Mouse (Mus musculus) thymus, postnatal 14 days (tissue): ENCODE data around the gene Mfap5.
"Not testable (repeated sequence)": the region's sequence is repeated elsewhere in the genome, so short reads cannot be mapped to it uniquely, and the experiment has no call there.

ENCODE experiments used
- DNase-seq: peaks from one replicate; pipeline ENCODE4 v3.0.0; 2021

Gene Mfap5

DNA sequence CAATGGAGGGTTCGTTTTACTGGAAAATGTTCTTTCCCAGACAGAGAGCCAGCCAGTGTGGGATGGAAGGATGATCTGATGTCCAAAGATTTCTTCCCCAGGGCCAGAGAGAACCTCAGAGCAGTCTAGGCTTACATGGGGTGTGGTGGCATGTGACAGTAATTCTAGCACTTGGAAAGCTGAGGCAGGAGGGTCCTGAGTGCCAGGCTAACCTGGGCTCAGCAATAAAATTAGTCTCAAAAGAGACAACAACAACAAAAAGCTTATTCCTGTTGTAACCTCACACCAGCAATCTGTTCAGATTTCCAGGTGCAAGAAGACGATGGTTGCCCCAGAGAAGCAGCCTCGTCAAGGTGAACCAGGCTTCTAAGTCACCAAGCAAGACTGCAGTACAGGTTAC lies at the start of gene Mfap5:
Gene Mfap5, plus strand, starts transcription at position 301 of the 400 bp plus-strand sequence.
- no peak for DNase-seq

DNA sequence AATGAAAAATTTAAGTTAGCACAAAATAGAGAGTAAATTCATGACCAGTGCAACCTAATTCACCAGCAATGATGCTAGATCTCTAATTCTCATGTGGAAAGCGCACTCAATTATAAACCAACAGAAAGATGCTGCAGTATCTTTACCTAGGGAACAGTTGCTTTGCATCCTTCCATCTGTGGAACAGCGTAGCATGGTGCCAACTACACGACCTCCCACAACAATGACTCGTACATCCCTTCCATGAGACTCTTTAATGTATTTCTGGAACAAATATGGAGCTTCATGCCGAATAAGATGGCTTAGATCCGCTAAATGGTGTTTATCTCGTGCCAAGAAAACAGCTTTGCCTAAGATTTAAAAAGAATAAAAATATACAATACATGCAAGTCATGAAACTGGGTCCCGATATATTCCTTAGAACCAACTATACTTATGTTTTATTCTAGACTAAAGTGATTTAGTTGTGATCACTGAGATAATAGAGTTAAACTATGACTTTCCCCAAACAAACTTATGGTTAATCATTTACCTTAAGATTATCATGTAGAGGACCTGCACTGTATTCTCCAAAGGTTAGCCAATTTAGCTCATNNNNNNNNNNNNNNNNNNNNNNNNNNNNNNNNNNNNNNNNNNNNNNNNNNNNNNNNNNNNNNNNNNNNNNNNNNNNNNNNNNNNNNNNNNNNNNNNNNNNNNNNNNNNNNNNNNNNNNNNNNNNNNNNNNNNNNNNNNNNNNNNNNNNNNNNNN lies 46.5 kb upstream of the Mfap5 start:
- DNase-seq: no peak

DNA sequence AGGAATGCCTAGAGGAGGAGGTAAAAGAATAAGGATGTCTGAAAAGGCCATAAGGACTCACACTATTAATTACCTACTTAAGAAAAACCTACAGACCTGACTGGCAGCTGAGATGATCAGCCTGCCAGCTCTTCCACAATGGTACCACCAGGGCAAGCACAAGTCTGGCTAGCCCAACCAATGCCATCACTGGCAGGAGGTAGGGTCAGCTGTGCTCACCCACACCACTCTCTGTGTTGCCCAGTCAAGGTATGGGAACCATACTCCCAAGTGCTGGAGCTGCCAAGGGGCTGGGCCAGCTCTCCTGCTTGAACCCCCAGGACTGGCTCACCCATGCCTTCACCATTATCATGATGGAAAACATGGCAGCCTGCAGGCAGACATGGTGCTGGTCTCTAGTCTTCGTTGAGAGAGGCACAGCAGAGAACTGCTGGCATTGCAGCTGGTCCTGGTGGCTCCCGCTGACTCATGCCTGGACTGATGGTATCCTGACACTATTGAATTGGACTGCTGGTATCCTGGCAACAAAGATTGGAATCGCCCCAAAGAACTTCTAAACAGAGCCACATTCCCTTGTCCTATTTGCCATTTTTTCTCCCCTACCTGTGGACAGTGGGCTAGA lies 39.4 kb upstream of the Mfap5 start:
- no peak for DNase-seq

DNA sequence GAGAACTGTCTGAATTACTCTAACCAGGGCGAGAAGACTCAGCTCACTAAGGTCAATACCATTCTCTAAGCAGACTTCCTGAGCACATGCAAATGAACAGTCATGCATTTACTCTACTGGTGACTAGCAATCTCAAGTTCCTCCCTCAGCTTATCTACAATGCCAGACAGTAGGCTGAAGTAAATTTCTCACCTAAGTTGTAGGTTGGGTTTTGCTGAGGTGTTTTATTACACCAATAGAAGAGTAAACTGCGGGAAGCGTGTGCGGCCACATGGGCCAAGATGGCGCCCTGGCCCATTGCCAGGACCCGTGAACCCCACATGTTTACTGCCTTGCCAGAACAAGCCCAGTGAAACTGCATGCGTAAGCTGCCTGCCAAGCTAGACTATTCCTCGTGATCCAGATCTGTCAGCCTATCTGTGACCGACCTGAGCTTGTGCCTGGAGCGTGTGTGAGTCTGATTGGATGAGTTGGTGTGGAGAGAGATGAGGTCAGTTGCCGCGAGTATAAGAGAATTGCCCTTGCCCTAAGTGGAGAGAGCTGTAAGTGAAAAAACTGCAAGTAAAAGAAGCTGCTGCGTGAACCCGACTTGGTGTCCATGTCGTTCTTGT lies 36.5 kb upstream of the Mfap5 start:
- DNase-seq: no peak

DNA sequence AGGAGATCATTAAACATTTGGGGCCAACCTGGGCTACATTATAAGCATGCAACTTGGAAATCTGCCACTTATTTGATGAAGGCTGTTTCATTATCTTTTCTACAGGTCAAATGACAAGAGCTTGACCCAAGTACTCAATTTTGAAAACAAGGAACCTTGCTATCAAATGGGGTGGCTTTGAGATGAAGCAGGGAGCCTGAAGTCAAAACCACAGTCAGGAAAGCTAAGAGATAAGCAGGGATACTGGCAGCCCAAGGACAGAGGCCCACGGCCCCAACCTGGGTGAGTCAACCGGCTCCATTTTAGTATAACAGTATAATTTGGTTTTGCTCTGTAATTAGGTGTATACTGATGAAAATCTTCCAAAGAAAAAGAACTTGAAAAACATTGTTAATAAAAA lies 35.4 kb upstream of the Mfap5 start:
- DNase-seq: no peak

DNA sequence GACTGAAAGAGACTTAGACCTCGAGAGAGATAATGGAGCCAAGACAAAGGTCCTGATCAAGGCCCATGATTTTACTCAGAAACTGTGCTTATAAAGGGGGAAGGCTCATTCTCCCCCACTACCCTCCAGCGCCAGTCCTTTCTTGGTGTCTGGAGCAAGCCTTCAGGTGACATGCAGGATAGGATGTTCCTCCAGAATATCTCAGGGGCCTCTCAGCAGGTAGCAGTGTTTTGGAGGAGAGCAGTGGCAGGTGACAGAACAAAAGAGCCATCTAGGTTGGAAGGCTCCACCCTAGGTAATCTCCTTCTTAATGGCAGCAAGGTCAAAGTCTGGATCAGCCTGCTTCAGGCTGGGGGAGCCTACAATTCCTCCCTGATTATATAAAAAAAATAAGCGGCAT lies 34.2 kb upstream of the Mfap5 start:
- DNase-seq: not testable (repeated sequence)

DNA sequence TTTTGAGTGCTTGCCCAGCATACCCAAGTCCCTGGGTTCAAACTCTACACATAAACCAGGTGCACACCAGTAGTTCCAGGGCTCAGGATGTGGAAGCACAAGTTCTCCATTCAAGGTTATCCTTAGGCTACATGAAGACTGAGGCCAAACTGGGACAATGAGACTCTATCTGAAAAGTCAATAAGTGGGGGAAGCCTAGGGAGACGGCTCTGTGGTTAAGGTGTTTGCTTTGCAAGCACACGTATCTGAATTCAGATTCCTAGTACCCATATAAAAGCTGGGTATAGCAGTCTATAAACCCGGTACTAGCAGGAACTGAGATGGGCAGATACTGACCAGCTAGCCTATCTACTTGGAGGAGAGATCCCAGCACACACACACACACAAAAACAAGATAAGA lies 27.6 kb upstream of the Mfap5 start:
- no peak for DNase-seq

DNA sequence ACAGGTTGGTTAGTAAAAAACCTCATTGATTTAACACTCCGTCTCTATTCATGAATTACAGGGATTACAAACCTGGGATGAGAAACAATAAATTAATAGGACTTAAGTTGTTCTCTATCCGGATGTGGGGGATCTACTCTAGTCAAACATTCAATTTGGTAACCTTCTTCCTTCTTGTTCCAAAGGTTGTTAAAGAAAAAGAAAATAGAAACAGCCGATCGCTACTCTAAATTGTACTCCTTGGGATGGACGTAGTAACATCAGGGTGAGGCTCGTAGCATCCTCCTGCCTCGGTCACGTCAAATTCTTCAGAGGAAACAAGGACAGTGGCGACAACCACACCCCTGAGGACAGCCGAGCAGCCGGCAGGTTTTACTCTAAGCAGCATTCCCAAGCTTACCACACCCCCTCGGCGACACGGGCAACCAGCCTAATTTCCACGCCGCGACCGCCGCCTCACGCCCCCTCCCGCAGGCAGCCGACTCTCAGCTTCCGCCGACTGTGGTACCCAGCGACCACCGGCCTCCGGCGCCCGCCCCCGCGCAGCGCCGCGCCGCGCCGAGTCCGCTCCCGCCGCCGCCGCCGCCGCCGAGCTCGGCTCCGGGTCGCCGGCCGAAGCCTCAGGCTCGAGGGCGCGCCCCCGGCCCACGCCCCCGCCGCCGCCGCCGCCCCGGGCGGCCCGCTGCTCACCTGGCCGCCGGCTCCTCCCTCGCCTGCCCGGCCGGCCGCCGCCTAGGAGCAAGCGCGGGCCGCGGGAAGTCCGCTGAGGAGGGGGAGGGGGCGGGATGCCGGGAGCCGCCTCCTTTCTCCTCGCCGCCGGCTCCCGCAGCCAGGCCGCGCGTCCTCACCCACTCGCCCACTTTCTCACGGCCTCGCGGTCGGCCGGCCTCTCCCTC lies 20.0 kb upstream of the Mfap5 start:
- DNase-seq: peak; percentile 28

DNA sequence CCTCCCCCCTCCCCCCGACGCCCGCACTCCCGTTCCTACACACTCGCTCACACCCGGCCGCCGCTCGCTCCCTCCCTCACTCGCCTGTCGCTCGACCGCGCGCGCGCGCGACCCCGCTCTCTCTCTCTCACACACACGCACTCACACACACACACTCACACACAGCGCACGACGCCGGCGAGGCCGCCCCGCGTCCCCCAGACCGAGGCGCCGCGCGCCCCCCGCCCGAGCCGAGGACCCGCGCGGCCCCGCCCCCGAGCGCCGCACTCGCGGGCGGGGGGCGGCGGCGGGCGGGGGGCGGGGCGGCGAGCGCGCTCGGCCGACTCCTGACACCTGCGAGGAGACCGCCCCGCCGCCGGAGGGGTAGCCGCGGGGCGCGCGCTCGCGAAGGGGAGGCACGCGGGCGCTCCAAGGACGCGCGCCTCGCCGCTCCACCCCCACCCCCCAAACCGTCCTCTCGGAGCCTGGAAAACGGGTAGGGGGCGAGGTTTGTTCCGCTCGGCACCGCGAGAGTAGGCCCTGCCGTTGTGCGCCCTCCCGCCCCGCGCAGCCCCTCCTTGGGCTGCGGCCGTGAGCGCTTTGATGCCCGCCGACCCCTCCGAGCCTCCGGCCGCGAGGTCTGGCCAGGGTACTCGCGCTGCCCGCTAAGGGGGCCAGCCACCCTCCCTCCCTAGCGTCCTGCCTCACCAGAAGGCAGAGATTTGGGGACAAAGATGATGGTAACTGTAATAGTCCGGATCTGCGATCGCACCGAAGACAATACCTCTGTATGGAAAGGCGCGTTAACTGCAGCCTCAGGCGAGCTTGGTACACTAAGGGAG lies 19.1 kb upstream of the Mfap5 start:
- DNase-seq: peak; percentile 33

DNA sequence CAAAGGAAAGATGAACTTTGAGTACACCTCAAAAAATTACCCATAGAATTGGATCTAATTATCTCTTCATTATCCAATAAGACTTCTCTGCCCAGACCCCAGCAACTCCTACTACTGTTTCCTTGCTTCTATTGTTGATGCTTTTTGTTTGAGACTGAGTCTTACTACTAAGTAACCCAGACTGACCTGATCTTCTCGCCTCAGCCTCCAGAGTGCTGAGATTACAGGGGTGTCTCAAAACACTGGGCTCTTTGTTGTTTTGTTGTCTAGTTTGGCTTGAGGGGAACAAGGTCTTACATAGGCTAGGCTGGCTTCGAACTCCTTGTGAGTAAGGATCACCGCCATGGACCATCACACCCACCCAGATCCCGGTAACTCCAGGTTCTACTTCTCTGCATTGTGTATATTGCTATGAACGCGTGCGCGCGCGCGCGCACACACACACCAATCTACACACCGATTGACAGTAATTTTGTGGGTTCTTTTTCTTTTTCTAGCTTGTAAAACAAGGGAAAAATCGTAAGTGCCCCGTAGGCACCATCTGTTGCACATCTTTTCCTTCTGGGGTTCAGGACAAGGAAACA lies 14.6 kb upstream of the Mfap5 start:
- DNase-seq: no peak

DNA sequence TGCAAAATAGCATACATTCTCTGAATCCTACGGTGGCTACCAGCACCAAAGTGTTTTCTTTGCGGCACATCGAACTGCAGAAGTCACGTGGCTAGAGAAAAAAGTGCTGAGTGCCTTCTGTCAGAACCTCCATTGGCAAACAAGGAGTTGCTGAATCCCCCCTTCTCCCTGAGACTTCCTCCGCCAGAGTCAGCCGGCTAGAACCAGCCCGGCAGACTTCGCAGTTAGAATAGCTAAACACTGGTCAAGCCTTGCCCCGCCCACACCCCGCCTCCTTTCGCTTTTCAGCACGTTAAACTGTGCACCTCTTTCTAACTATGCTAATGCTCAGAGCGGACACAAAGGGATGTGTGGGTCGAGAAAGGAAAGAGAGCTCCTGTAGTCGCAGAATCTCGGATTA lies 14.1 kb upstream of the Mfap5 start:
- peak; percentile 14 for DNase-seq

DNA sequence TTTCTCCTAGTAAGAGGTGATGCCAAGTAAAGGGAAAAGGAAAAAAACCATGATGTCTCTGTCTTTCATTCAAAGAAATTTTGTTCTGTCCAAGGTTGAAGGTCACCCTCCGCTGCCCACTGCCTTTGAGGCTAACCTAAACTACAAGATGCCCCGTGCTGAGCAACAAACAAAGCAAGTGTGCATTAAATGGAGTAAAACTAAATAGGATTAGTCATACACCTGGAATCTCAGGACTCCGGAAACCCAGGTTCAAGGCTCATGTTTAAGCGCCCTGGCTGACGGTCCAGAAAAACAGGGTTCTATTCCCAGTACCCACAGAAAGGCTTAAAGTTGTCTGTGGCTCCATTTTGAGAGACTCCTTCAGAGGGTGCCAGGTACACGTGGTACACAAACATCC lies 13.2 kb upstream of the Mfap5 start:
- DNase-seq: no peak

DNA sequence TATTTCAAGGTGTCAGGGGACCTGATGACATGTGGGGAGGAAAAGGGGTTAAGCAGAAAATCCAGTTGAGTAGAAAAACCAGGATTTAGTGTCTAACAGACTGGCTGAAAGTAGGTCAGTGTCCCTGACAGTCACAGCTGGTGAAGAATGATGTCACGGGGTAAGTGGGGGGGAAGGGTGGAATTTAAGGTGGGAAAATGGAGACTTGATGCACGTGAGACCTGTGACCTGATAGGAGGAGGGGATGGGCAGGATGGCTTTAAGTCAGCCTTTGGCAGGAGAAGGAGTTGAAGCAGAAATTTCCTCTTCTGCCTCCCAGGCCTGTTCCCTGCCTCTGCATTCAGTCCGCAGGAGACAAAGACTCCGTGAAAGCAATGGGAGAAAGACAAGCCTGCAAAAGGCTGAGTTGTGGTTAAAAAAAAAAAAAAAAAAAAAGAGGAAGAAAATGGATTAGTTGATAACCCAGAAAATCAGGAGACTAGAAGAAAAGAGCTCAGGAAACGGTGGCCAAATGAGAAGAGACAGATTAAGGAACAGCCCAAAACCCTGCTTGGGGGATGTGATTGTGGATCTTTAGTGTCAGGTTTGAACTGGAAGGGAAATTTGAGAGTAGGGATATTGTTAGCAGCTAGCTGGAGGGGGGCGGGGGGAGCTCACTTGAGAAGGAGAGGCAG lies 11.7 kb upstream of the Mfap5 start:
- no peak for DNase-seq

DNA sequence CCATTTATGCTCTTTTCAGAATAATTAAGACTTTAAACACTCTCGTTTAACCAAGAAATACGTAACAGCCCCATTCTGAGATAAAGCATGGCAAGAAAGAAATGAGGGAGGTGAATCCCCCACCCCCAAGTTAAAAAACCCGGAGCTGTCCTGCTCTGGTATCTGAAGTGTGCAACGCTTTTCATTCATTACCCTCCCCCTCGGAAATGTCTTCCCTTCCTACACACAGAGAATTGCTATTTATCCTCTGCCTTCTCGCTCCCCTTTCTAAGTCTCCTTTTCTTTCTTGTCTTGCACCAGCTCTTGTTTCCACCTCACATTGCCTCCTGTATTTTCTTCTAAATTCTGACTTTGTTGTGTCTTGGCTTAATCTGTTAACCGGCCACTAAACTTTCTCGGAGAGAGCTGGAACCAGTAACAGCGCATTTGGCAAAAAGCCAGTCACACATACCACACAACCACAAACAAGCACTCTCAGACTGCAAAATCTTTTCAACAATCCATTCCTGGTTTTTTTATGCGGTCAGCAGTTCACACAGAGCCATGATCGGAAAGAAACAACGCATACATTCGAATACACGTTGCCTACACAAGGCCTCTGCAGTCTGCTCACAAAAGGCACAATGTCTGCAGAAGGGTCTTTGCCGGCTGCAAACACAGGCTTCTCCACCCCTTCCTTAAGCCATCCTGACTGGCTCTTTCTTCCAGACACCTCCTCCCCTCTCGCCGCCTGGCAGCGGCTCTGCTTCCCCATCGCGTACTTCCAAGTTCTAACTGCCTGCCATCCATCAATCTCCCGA lies 10.4 kb upstream of the Mfap5 start:
- no peak for DNase-seq

DNA sequence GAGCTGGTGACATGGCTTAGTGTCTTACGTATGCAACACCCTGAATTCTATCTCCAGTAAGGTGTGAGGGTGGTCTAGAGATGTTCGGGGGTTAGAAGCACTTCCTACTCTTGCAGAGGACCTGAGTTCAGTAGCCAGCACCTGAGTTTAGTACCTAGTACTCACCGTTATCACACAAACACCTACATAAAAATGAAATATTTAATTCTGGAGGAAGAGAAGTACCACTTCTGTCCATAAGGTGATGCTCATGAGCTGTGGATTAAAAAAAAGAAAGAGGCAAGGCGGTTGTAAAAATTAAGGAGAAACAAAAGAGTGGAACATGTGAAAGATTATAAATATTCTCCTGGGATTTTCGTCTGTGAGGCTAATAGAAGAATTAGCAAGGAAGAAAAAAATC lies 9.1 kb upstream of the Mfap5 start:
- DNase-seq: no peak

DNA sequence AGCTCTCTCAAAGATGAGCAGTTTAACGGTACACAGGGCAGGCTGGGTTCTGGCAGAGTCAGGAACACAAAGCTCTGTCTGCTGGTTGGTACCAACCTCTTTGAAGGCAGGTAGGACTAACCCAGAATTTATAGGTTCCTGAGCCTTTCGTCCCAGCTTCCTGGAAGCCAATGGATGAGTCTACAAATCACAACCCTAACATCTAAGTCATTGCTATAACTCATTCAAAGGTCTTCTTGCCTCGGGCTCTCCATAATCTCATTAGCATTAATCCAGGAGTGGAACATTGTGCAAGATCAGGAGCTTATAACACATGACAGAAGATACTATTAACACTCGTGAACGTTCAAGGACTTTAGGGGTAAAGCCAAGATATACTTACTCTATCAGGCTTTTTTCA lies 7.0 kb upstream of the Mfap5 start, which contains the start of gene Rimklb:
Gene Rimklb, minus strand, starts transcription at position 101 of the 400 bp plus-strand sequence.
- DNase-seq: no peak

DNA sequence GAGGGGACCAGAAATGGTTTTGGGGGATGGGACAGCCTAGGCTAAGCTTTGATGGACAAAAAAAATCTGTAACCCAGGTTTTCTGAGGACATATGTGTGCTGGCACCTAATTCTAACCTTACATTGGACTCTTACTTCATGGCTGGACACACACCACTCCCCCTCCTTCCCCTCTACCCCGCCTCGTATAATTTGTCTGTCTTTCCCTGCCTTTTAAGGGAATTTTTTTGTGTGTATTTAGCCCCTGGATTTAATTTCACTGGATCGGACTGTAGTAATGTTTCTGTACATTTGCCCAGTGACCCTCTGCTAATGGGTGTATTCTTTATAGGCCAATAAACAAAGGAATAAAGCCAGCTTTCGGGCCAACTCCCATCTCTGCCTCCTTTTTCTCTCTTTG lies 604 bp upstream of the Mfap5 start:
- no peak for DNase-seq

DNA sequence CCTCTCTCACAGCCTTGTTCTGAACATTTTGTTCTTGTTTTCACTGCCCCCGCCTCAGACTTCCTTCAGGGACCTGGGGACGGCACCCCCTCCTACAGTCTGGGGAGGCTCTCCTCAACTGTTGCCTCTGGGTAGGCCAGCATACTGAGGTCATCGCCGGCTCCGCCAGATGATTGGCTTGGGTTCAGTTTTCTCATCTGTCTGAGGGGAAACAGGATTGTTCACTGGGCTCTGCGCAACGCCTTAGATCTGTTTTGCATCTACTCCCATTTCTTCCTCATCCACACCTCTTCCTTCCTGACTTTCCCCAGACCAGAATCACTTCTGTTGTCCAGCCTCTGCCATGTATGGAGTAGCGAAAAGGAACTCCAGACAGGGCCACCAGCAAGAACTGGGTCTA lies 2.8 kb downstream of the Mfap5 start:
- DNase-seq: no peak

DNA sequence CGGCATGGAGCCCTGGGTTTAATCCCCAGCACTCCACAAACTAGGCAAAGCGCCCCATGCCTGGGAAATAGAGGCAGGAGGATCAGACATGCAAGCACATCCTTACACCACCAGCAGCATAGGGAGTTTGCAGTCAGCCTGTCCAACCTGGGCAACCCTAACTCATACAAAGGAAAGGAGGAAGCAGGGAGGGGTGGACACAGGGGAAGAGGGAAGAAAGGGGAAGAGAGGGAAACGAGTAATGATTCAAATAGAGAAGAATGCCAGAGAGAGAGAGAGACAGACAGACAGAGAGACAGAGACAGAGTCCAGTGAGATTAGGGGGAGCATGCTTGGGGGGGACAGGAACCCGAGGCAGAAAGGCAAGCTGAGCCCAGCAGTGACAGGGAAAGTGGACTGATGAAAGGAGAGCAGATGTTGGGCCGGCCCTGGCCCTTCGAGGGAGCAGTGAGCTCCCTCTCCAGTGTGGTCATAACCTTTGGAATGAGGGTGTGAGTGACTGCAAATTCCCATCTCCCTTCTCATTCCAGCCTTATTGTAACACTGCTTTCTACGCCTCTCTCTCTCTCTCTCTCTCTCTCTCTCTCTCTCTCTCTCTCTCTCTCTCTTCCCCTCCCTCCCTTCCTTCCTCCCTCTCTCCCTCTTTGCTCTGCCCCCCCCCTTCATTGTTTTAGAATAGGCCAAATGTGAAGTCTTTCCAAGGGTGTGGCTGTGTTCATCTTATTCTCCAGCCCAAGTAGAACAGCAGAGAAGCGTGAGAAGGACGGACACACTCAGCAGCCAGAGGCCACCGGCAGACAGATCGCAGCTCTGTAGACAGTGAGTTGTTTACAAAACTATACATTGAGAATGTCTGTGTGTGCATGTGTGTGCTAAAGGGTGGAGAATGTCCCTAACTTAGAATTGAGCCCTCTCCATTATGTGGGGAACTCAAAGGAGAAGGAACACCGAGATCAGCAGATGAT lies 7.6 kb downstream of the Mfap5 start:
- no peak for DNase-seq
